Mouse (Mus musculus): Measurements from ENCODE around the gene Arhgdib. TPM values are rescaled to one million over a fixed set of nuclear protein-coding genes. Genes with fewer than 3 reads are reported as not detected.
A peak's percentile ranks its signal among the peaks of the same experiment; 100 is the strongest.

Arhgdib gene
- total RNA-seq, 2 experiments from 2014 or later = 203 to 207 TPM

DNA sequence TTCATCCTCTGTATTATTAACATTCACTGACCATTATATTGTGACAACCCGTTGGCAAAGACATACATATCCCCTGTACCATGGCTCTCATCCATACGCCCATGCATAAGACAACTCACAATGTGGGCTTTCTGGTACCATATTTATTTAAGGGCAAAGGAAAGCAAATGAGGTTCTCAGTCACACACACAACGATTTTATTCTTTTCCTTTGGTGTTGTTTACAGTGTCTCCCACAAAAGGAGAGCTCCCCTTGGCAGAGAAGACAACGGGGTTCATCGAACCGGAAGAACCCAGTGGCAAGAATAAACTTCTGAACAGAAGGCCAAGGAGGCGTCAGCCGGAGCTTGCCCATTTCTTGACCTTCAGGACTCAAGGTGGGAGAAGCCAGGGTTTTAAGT is 18.2 kb downstream of the Arhgdib start, which contains the start of gene Pde6h:
TSS of gene Pde6h (plus strand) at position 301 of the 400 bp plus-strand sequence.
- ATAC-seq (replicated peaks; ENCODE audit: low FRiP score, low TSS enrichment, poor library complexity, severe bottlenecking) = no peak

DNA sequence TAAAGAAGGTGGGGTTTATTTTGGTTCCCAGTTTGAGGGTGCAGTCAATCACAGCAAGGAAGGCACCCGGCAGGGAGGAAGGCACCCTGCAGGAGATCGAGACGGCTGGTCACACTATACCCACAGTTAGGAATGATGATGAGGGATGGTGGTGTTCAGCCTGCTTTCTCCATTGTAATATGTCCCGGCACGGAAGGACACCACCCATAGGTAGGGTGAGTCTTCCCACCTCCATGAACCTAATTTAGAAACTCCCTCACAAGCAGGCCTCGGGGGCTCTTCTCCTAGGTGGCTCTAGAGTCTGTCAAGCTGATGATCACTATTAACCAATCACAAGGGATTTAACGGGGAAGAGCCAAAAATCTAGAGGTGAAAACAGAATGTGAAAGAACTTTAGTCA is 18.8 kb downstream of the Arhgdib start:
- ATAC-seq (replicated peaks; ENCODE audit: low FRiP score, low TSS enrichment, poor library complexity, severe bottlenecking) = no peak

DNA sequence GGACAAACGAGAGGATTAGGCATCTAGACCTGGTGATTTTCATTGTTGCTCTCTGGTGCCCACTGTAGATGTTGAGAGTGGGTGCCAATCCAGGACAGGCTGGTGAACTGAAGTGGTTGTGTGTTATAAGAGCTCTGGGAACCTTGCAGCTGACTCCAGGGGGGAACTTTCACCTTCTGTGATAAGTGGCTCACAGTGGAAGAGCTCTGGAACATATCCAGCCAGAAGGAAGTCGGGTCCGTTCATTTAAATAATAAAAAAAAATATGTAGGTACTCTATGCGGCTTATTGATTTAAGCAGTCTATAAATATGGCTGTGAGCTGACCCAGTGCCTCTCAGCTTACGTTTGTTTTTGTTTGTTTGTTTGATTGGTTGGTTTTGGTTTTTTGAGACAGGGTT is 19.6 kb downstream of the Arhgdib start, which contains the start of gene Erp27:
TSS of gene Erp27 (minus strand) at position 101 of the 400 bp plus-strand sequence.
- ATAC-seq (replicated peaks; ENCODE audit: low FRiP score, low TSS enrichment, poor library complexity, severe bottlenecking) = no peak

DNA sequence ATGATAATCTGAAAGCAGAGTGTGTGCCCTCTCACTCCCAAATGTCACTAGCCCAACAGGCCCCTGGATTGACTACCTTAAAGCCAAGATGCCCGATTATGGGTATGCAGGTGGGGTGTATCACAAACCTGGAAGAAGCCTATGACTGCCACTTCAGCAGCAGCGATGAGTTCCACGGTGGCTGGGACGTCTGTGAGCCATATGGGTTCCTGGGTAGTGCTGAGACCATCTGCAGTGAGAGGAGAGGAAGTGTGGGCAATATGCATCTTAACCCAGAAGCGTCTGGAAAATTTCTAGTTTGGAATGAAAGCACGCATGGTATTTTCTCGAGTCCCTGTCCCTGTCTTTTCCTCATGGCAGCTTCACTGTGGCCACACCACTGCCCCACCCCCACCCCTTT is 20.1 kb downstream of the Arhgdib start:
- ATAC-seq (replicated peaks; ENCODE audit: low FRiP score, low TSS enrichment, poor library complexity, severe bottlenecking) = no peak

DNA sequence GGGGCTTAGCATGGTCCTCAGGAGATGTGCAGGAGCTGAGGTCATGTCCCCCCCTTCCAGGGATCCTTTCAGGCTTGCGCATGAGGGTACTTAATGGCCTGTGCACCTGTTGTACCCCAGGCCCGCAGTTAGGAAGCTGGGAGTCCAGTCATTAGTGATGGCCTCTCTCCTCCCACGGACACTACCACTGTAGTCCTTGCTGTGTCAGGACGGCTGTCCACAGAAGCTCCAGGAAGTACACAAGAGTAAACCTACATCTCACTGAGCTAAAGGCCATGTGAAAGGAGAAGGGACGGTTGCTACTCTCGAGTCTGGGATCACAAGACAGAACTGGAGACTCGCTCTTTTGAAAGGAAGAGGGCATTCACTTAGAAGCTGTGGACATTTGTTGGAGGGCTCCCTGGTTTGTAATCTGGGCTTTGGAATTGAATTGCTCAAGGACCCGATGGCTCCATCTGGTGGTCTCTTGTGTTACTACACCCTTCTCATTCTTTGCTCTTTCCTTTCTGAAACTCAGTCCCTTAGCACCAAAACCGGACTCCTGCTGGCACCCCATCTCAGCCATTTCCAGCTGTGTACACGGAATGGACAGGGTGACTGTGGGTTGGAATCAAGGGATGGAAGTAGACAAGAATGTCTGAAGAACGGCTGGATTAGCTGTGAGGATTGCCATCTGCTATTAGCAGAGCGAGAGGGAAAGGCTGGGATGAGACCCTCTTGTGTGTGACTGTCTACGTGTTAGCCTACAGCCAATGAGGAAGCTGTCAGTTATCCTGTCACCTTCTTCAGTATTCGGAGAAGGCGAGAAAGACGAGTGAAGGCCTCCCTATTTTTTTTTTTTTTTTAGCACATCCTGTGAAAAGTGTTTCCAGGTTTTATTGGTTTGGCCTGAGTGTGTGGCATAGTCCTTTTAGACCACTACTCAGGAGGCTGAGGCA is 21.1 kb downstream of the Arhgdib start:
- ATAC-seq (replicated peaks; ENCODE audit: low FRiP score, low TSS enrichment, poor library complexity, severe bottlenecking) = peak; percentile 79

DNA sequence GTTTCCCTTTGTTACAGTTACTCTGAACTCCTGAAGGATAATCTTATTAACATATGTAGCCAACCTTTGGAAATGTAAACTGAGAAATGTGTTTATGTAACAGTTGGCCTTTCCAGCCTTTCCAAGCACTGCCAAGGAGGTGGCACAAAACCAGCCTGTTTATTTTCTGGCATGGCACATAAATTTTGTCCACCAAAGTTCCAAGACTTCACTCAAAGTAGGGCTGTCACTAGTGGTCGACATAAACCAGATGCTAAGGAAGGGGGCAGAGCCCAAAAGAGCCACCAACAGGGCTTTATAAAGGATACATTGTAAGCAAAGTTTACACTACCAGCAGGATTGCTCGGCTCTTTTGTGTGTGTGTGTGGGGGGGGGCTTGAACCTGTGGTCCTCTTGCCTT is 23.8 kb downstream of the Arhgdib start:
- ATAC-seq (replicated peaks; ENCODE audit: low FRiP score, low TSS enrichment, poor library complexity, severe bottlenecking) = no peak

DNA sequence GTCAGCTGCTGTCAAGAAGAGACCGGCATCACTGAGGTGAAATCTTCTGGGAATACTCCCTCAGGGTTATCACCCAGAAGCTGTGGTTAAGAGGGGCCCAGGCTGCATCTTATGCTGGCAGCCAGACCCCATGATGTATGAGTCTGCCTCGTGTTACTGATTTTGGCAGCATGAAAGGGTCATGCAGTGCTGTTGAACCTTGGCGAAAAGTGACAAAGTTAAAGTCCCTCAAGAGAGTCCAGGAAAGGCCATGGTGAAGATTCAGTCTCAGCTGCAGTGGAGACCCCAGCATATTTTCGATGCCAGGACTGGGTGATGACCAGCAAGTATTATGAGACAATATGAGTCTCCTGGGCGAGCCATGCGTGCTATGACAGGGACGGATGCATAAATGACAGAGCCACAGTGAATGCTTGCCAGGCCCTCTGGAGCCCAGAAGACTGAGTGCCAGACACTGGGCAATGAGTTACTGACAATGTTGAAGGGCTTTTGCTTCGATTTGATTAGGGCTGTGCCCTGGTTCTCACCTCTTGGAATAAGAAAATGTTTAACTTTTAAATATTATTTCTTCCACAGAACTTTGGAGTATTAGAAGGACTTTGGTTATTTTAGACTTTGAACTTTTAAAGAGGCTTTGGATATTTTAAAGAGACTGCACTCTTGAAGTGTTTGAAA is 25.8 kb downstream of the Arhgdib start:
- ATAC-seq (replicated peaks; ENCODE audit: low FRiP score, low TSS enrichment, poor library complexity, severe bottlenecking) = no peak

DNA sequence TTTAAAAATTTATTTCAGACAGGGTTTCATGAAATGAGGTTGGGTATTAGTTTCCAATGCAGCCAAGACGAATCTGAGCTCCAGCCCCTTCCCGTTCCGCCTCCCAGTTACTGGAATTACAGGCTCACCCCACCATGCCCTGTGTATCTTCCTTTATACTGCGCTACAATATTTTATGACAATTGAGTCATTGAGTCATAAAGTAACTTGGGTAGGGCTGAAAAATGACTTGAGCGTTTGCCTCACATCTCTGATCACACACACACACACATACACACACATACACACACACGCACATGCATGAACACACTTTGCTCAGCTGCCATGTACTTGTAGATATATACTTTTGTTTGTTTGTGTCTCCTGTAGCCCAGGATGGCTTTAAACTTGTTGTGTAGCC is 27.5 kb downstream of the Arhgdib start:
- ATAC-seq (replicated peaks; ENCODE audit: low FRiP score, low TSS enrichment, poor library complexity, severe bottlenecking) = no peak

DNA sequence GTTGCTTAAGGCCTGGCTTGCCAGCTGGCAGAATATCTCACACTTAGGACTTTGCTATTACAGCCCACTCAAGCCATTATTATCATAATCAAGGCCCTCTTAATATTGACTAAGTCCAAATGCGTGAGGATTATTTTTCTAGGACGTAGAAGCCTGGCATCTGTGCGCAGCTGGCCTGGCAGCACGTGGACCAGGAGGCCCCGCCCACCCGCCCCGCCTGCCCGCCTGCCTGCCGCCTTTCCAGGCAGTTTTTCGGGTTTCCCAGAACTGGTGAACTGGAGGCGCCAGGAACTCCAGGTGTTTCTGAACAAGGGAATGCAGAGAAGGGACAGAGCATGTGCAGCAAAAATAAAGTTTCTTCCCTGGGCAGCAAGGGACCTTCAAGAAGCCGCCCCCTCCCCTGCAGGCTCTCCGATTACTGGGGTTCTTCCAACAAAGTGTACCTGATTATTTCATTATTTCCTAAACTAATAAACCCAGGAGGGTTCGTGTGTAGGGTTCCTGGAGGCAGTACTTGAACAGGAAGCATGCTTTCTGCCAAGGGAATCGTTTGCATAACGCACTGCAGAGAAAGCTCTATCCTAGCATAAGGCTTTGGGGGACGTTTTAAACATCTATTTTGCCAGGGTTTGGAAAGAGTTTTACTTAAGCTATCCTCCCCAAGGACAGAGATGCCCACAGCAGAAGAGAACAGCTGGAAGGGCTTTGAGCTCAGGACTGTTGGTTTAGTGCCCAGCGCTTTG is 28.1 kb downstream of the Arhgdib start:
- peak; percentile 54 for ATAC-seq (replicated peaks; ENCODE audit: low FRiP score, low TSS enrichment, poor library complexity, severe bottlenecking)

DNA sequence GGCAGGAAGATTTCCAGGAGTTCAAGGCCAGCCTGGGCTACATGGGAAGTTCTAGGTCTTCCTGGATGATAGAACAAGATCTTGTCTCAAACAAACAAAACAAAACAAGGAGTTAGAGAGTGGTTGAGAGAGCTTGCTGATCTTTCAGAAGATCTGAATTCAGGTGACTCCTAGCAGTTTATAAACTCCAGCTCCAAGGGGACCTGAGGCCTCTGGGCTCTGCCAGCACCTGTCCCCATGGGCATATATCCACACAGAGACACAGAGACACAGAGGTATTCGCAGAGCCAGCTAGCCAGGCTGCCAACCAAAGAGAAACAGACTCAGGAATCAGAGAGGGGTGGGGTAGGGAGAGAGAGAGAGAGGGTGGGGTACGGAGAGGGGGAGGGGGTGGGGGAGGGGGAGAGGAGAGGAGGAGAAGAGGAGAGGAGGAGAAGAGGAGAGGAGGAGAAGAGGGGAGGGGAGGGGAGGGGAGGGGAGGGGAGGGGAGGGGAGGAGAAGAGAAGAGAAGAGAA is 28.9 kb downstream of the Arhgdib start:
- ATAC-seq (replicated peaks; ENCODE audit: low FRiP score, low TSS enrichment, poor library complexity, severe bottlenecking) = no peak

DNA sequence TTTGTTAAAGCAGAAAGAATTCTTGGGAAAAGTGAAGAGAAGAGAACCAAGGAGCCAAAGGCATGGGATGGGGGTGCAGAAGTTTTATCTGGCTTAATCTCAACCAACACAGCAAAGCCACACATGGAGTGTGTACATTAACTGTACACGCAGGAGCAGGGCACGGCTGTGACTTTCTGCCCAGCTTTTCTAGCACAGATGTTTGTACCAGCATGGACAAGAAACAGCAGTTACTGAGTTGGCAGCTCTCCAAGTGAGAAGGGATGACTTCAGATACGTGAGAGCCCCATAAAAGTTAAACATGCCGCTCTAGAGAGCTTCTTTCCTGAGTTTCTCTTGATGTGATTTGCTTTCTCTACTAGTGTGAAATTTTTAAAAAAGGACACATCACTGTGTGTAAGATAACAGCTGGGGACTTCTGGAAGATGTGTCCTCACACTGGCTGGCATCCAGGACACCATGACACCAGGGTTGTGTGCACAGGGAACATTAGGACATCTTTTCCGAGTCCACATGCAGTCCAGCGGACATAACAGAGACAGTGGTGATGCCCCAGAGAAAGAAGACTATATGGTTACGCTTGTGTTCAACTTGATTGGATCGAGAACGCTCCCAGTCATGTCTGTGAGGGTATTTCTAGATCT is 31.3 kb downstream of the Arhgdib start:
- ATAC-seq (replicated peaks; ENCODE audit: low FRiP score, low TSS enrichment, poor library complexity, severe bottlenecking) = peak; percentile 53

DNA sequence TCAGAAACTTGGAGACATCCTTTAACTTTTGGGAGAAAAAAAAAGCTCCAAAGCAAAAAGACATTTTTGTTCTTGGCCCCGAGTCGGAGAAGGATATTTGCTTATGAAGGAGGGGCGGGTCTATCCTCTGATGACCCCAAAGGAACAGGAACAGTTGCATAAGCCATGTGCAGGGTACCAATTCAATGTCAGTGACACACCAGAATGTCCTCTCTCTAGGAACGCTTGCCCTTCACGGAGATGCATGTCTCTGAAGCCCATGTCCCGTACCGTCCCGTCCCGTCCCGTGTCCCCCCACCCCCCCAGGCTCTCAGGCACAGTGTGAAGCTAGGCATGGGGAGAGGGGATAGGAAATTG is 34.8 kb downstream of the Arhgdib start:
- ATAC-seq (replicated peaks; ENCODE audit: low FRiP score, low TSS enrichment, poor library complexity, severe bottlenecking) = no peak

DNA sequence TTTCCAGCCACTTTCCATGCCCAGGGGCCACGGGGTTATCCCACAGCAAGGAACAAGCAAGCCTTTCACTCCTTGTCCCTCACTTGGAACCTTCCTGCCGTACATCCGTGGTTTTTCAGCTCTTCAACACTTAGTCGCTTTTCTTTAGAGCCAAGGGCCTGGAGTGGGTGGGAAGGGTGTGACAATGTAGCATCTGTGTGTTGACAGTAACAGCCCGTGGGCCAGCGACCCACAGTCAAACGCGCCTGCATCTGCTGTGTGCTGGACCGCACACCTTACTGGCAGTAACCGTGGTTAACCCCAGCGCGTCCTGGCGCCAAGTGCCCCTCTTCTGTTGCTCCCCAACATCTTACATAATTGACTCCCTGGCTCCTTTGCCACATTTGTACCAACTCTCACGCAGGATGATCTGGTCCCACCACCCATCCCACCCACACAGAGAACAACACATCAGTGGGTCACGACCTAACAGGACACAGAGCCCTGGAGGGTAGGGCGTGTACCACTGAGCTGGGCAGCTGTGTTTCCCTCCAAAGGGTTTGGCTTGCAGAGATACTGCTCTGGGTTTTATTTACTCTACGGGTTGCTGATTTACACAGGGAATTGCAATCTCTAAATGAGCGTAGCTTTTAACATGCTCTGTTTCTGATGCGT is 35.3 kb downstream of the Arhgdib start:
- ATAC-seq (replicated peaks; ENCODE audit: low FRiP score, low TSS enrichment, poor library complexity, severe bottlenecking) = no peak

DNA sequence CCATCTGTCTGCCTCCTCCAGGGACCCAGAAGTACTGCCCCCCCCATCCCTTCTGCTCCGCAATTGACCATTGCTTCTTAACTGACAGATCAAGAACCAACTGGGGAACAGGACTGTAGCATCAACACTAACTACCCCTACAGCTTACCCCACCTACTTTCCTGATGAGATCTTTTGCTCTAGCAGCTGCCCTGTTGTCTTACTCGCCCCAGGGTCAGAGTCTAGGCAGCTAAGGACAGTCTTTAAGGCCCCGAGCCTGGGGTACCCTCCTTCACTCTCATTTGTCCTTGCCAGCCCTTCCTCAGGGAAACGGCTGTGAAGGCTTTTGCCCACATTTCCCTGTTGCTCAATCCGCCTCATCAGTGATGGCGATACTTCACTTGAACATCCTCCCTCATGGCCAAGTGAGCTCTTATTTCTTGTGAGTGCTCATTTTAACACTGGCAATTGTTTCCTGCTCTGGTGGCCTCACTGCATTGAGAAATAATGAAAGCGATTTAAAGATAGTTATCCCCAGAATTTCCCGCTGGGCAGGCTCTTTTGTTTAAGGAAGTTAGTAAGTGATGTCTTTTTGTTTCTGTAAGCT is 37.7 kb downstream of the Arhgdib start:
- ATAC-seq (replicated peaks; ENCODE audit: low FRiP score, low TSS enrichment, poor library complexity, severe bottlenecking) = no peak

DNA sequence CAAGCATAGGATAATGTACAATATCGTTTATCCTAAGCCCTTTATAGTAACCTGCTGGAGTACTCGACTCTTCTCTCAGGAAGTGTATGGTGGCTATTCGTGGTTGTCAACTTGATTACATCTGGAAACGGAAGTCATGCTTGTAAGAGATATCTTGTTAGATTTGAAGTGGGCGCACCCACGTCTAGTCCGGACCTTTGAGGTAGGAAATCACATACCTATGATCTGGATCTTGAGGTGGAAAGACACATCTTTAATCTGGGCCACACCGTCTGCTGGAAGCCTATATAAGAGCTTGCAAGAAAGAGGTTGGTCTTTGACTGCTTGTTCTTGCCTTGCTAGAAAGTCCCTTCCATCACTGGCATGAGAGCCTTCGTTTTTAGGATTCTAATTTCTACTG is 39.2 kb downstream of the Arhgdib start:
- peak; percentile 54 for ATAC-seq (replicated peaks; ENCODE audit: low FRiP score, low TSS enrichment, poor library complexity, severe bottlenecking)

DNA sequence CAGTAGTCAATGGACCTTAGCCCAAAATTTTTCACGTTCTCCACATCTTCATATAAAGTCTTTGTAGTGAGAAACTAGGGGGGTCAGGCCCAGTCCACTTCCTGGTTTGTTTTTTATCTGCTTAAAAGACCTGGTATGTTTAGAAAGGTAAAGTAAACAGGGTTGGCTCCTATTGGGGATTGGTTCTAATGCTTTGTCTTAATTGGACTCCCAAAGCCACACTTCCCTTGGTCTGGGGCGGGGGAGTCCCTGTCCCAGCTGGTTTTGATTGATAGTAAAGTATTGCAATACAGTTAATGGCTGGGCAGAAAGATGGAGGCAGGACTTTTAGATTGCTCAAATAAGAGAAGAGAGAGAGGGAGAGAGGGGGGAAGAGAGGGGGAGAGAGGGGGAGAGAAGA is 40.7 kb downstream of the Arhgdib start:
- no peak for ATAC-seq (replicated peaks; ENCODE audit: low FRiP score, low TSS enrichment, poor library complexity, severe bottlenecking)

DNA sequence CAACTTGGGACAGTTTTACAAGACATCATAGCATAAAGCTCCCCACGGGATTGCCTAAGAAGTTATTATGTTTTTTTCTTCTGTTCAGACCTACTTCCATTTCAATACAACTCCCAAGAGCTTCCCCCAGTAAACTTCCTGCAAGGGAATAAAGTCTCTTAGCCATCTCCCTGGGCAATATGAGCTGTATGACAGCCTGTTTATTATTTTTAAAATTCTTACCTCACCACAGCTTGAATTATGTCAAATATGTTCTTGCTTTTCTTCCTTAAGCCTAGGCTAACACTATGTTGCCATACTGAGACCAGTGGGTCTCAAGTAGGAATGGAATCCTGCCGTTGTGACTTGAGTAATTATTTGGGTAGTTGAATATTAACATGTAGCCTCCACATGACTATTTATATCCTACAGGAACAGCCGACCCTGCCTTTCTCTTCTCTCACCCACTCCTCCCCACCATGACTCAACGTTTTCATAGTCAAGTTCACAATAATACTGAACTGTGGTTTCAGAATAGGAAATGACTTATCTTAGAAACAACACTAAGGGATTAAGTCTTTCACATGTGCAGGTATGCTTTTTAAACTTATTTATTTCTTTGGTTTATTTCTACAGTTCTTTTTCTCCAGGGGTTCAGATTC is 41.2 kb downstream of the Arhgdib start:
- 0 out of 2 replicates have a peak, but pooled peaks have one; percentile 38 for ATAC-seq (replicated peaks; ENCODE audit: low FRiP score, low TSS enrichment, poor library complexity, severe bottlenecking)

DNA sequence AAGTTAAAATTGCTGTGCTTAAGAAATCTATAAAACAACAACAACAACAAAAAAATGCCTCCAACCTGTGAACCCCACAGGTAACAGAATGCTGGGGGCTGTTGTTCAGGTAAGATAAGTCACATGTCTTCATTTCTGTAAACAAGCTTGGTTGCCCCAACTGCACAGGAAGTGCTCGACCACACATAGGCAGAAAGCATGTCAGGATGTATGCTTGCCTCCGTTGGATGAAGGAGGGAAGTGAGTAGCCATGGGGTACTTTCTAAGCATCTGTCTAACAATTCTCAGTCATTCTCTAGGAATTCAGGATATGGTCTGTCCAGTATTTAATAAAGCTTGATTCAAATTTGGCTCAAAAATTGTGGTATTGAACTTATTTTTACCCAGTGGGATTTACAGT is 42.7 kb downstream of the Arhgdib start:
- ATAC-seq (replicated peaks; ENCODE audit: low FRiP score, low TSS enrichment, poor library complexity, severe bottlenecking) = no peak

All from megakaryocyte-erythroid progenitor cell, adult 5-6 weeks (primary cell).